Mouse (Mus musculus): ENCODE measurements at regions not wholly inside any gene's neighbourhood (a gene's known extent, or its start where the extent isn't known, plus 50 kb on each side); places are given as distances from the start of the nearest gene placed in this dataset.

DNA sequence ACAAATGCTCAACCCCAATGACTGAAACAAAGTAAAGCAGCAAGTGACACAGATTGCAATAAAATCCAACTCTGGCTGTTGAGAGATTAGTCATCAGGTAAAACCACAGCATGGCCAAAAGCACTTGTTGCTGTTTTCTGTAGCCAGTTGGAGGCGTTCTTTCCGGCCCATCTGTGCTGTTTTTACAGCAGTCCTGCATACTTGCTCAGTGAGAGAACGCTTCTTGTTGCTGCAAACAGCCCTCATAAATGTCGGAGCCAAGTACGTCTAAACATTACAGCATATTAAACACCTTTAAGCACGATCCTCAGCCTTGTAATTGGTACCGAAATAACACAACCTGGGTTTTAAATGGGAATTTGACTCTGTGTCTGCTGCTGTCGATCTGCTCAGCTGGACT, 65.6 kb upstream of the Hs3st3a1 start:
- peak; percentile 5 to 11 for DNase-seq

DNA sequence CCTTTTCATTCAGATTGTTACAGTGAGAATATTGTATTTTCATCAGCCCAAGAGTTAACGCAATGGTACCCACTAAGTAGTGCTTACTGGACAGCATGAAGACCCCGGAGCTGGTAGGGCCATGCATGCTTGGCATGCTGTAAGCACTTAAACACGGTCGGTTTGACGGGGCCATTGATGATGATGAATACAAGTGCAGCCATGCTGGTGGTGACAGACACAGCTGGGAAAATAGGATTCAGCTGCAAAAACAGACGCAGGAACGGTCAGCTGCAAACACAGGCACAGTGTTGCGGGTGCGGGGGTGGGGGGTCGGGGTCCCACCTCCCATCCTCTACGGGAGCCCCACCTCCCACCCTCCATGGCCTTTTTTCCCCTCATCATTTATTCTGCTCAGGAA, 99.7 kb upstream of the Hs3st3a1 start:
- no peak for DNase-seq

DNA sequence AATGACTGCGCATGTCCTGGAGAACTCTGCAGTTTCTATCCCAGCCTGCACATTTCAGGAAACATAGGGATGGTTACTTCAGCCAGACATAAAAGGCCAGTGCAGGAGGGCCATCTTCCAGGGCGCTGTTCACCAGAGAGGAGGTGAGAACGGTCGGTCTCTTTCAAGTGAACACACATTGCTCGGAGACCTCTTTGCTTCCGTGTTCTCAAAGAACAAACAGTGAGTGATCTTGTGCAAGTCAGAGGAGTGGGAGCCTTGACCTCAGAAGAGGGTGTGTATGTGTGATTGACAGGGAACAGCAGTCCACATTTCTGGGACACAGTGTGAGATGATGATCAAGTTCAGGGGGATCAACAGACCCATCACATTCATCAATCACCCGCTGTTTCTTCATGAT, 102.7 kb upstream of the Hs3st3a1 start:
- no peak for DNase-seq

GRCm38 (mm10) chr11:64331811-64332210, 103.3 kb upstream of the Hs3st3a1 start:
- DNase-seq = peak; percentile 2 to 4

DNA sequence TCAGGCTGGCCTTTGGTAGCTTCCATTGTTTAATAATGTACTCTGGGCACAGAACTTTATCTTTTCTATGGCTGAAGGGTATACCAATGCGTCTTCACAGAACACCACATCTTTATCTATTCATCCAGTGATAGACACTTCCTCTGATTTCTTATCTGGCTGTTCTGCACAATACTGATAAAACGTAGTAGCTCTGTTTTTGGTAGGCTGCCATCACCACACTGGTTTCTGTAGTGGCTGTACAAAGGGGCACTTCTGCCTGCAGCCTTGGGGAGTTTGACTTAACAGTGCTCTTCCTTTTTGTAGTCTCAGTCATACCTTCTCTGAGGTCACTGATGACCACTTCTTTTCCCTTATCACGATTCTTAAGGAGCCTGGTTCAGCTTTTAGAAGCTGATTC, 106.0 kb upstream of the Hs3st3a1 start:
- no peak for DNase-seq

- no peak for DNase-seq
Measured at GRCm38 (mm10) chr11:64327771-64328170, 107.4 kb upstream of the Hs3st3a1 start.

DNA sequence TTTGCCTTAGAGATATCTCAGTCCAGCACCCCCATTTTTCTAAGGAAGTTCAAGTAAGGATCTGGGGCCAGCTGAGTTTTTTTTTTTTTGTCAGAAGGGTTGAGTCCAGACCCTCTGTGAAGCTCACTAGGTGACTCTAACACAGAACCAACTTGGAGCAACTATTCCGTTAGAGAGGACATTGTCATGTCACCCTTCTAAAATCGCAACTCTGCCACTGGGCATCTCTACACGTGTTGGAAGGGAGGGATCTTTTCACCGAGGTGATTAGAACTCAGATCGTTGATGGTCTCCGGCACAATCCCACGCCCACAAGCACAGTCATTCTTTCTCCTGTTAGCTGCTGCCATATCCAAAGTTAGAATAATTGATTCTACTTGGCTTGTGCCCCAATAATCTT, 108.5 kb upstream of the Hs3st3a1 start:
- DNase-seq = no peak

GRCm38 (mm10) chr11:64321900-64322425, 113.2 kb upstream of the Hs3st3a1 start:
- DNase-seq = no peak

- DNase-seq = no peak
Measured at GRCm38 (mm10) chr11:64317458-64317857, 117.7 kb upstream of the Hs3st3a1 start.

DNA sequence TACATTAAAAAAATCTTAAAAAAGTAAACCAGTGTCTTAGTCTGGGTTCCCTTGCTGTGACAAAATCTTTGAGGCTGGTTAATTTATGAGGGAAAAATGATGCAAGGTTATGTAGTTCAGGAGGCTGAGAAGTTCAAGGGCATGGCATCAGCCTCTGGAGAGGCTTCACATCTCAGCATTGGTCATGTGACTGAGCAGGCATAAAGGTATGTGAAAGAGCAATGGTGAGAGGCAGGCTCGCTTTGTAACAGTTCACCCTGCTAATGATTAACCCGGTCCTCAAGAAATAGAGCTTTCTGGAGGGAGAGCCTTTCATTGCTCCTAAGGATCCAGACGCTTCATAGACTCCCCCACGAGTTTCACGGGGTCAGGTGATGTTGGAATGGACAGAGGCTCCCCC, 120.1 kb upstream of the Hs3st3a1 start:
- no peak for DNase-seq

- DNase-seq = no peak
Measured at GRCm38 (mm10) chr11:64313241-64313640, 121.9 kb upstream of the Hs3st3a1 start.

- DNase-seq = no peak
Measured at GRCm38 (mm10) chr11:64309881-64310280, 125.3 kb upstream of the Hs3st3a1 start.

GRCm38 (mm10) chr11:64297825-64298224, 137.3 kb upstream of the Hs3st3a1 start:
- no peak for DNase-seq

DNA sequence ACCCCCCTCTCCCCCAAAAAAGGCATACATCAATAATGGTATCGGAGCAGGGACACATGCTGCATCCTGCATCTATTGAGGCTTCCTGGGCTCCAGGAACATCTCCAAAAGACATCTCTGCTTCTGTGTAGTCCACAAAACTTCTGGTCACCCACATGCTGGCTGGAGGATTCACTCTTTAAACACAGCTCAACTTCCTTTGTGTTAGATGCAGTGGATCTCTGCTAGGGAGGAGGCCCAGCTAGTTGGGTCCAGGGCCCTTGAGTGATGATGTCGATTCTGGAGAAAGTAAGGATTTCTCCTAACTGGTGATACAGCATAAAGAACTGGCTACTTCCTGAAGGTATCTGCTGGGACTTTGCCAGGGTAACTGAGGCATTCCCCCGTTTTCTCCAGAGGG, 146.9 kb upstream of the Hs3st3a1 start:
- DNase-seq = no peak

- no peak for DNase-seq
Measured at GRCm38 (mm10) chr11:64287499-64287898, 147.6 kb upstream of the Hs3st3a1 start.

DNA sequence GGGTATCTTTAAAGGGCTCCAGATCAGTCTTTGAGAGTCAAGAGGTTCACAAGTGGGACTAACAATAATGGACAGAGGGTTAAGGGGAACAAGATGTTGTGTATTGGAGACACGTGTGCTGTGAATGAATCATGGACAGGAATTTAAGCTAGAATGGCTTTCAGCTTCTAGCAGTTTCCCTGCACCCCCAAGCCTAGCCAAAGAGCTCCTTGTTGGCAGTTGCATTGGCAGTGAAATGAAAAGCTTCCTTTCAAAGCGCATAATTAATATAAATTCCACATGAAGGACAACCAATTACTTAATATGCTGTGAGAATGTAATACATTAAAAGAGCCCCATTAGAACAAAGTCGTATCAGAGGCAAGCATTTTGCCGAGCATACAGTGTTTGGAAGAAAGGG, 153.4 kb upstream of the Hs3st3a1 start:
- no peak for DNase-seq

- DNase-seq = no peak
Measured at GRCm38 (mm10) chr11:64278259-64279003, 156.7 kb upstream of the Hs3st3a1 start.

GRCm38 (mm10) chr11:64273726-64274125, 161.4 kb upstream of the Hs3st3a1 start:
- no peak for DNase-seq

GRCm38 (mm10) chr11:64273214-64273613, 161.9 kb upstream of the Hs3st3a1 start:
- no peak for DNase-seq

- DNase-seq = no peak
Measured at GRCm38 (mm10) chr11:64268121-64268520, 167.0 kb upstream of the Hs3st3a1 start.

GRCm38 (mm10) chr11:64267547-64267946, 167.6 kb upstream of the Hs3st3a1 start:
- DNase-seq = no peak

GRCm38 (mm10) chr11:64253517-64254385, 174.5 kb upstream of the Cox10 start:
- no peak for DNase-seq

DNA sequence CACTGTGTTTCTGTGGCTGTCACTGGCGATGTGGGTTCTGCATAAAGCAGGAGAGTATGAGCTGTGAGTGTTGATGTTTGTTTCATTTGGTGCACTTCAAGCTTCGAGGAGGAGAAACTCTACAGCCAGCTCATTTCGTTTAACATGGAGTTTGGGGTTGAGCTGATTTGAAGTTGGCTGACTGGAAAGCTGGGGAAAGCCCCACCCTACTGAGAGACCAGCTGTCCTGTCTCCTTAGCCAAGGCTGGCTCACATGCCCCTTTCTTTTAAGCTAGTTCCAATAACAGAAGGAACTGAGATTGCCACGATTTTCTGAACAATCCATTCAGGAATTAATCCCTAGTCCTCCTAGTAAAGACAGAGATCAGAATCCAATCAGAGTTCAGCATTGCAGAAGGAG, 157.6 kb upstream of the Cox10 start:
- DNase-seq = no peak

GRCm38 (mm10) chr11:64230071-64230470, 150.8 kb upstream of the Cox10 start:
- DNase-seq = no peak

Data from layer of hippocampus, postnatal 36 days (tissue).